Mouse (Mus musculus) CH12.LX (cell line): ENCODE data around the gene Impad1. TPM values are rescaled to one million over a fixed set of nuclear protein-coding genes. Genes with fewer than 3 reads are reported as not detected.

ENCODE experiments used
- DNase-seq: peaks from one replicate; pipeline ENCODE4 v3.0.0-alpha.2; 2013; ENCODE audit errors: extremely low read depth
- H3K27ac ChIP-seq: 2 replicates; pipeline ENCODE4 v1.5.1; 2012; ENCODE audit warnings: low read depth, mild to moderate bottlenecking, control low read depth, moderate library complexity; ENCODE audit not compliant: insufficient read depth
- H3K27me3 ChIP-seq: replicated peaks from 2 replicates; pipeline ENCODE3; 2012; ENCODE audit warnings: inconsistent platforms
- H3K36me3 ChIP-seq, 2 experiments: replicated peaks in 1 of 2; 2 replicates each; pipeline versions ENCODE3 to v1.6.1; 2012; ENCODE audit warnings: inconsistent platforms in 1 of 2, low read length in 1 of 2, mild to moderate bottlenecking in 1 of 2, mixed read lengths in 1 of 2, moderate library complexity in 1 of 2; ENCODE audit not compliant: control insufficient read depth in 1 of 2, insufficient read depth in 1 of 2
- H3K4me1 ChIP-seq, 2 experiments: 2 replicates each; pipeline ENCODE4 v1.6.1; 2012; ENCODE audit warnings: inconsistent platforms in 1 of 2, moderate library complexity in 1 of 2; ENCODE audit not compliant: insufficient read depth in 2 of 2, control insufficient read depth in 1 of 2
- H3K4me2 ChIP-seq: 2 replicates; pipeline ENCODE4 v1.6.1; 2012; ENCODE audit warnings: low read depth, mild to moderate bottlenecking, control low read depth; ENCODE audit not compliant: poor library complexity, insufficient read depth, severe bottlenecking
- H3K4me3 ChIP-seq, 3 experiments: fragments of 150-350 bp in 1 of 3; sonication (generic) in 1 of 3; replicated peaks in 1 of 3; 2 replicates each; pipeline versions ENCODE3 to v1.5.1; 2011 to 2012; ENCODE audit warnings: low read depth in 2 of 3, low read length in 2 of 3, mild to moderate bottlenecking in 2 of 3, moderate library complexity in 2 of 3, control low read depth in 1 of 3, improper control_type of control experiment in 1 of 3, inconsistent platforms in 1 of 3, mixed read lengths in 1 of 3; ENCODE audit not compliant: poor library complexity in 1 of 3
- H3K79me2 ChIP-seq: replicated peaks from 2 replicates; pipeline ENCODE4 v1.6.1; 2012; ENCODE audit warnings: mild to moderate bottlenecking, moderate library complexity; ENCODE audit not compliant: control insufficient read depth, poor library complexity, insufficient read depth, severe bottlenecking; ENCODE audit errors: extremely low read depth
- H3K9ac ChIP-seq: 2 replicates; pipeline ENCODE4 v1.6.1; 2012; ENCODE audit warnings: low read depth, mild to moderate bottlenecking, control low read depth, moderate library complexity; ENCODE audit not compliant: insufficient read depth
- H3K9me3 ChIP-seq: replicated peaks from 2 replicates; pipeline ENCODE3; 2012; ENCODE audit warnings: low read length, inconsistent platforms, mixed read lengths
- CHD2 ChIP-seq: IDR thresholded peaks from 2 replicates; pipeline ENCODE4 v1.6.1; 2011; ENCODE audit warnings: low read length, improper control_type of control experiment
- CTCF ChIP-seq, 2 experiments: IDR thresholded peaks in 1 of 2; conservative IDR thresholded peaks in 1 of 2; 2 replicates each; pipeline ENCODE4 v1.5.1; 2011 to 2012; ENCODE audit warnings: low read depth in 2 of 2, low read length in 2 of 2, improper control_type of control experiment in 1 of 2, inconsistent platforms in 1 of 2, mild to moderate bottlenecking in 1 of 2, moderate library complexity in 1 of 2
- EP300 ChIP-seq: IDR thresholded peaks from 2 replicates; pipeline ENCODE4 v1.6.1; 2011; ENCODE audit warnings: low read length, improper control_type of control experiment
- KAT2A ChIP-seq: IDR thresholded peaks from 2 replicates; pipeline ENCODE4 v1.6.1; 2012; ENCODE audit warnings: low read length, improper control_type of control experiment, inconsistent platforms; ENCODE audit not compliant: insufficient replicate concordance
- MEF2A ChIP-seq: IDR thresholded peaks from 2 replicates; pipeline ENCODE4 v1.6.1; 2014; ENCODE audit warnings: low read depth, mild to moderate bottlenecking, inconsistent platforms, low read length, improper control_type of control experiment, borderline replicate concordance
- MXI1 ChIP-seq: IDR thresholded peaks from 2 replicates; pipeline ENCODE4 v1.6.1; 2011; ENCODE audit warnings: mild to moderate bottlenecking, low read depth, low read length, improper control_type of control experiment
- MYC ChIP-seq: IDR thresholded peaks from 2 replicates; pipeline ENCODE4 v1.6.1; 2011; ENCODE audit warnings: low read depth, mild to moderate bottlenecking, improper control_type of control experiment, low read length
- NELFE ChIP-seq: IDR thresholded peaks from 2 replicates; pipeline ENCODE4 v1.6.1; 2011; ENCODE audit warnings: low read depth, low read length, improper control_type of control experiment
- POLR2A ChIP-seq: IDR thresholded peaks from 2 replicates; pipeline ENCODE4 v1.6.1; 2011; ENCODE audit warnings: low read depth, mild to moderate bottlenecking, improper control_type of control experiment, low read length
- RAD21 ChIP-seq: IDR thresholded peaks from 2 replicates; pipeline ENCODE4 v1.6.1; 2011; ENCODE audit warnings: low read depth, mild to moderate bottlenecking, low read length, improper control_type of control experiment, moderate library complexity
- SMC3 ChIP-seq: IDR thresholded peaks from 2 replicates; pipeline ENCODE4 v1.6.1; 2011; ENCODE audit warnings: low read depth, low read length, improper control_type of control experiment
- TBP ChIP-seq: conservative IDR thresholded peaks from 2 replicates; pipeline ENCODE4 v1.6.1; 2011; ENCODE audit warnings: low read depth, low read length, improper control_type of control experiment
- ZC3H11A ChIP-seq: IDR thresholded peaks from 2 replicates; pipeline ENCODE4 v1.6.1; 2012; ENCODE audit warnings: low read depth, mild to moderate bottlenecking, inconsistent platforms, low read length, improper control_type of control experiment
- ZMIZ1 ChIP-seq: IDR thresholded peaks from 2 replicates; pipeline ENCODE4 v1.6.1; 2012; ENCODE audit warnings: low read depth, mild to moderate bottlenecking, inconsistent platforms, low read length, improper control_type of control experiment
- dilution Hi-C: fragments of 300-500 bp; cut with MboI; formaldehyde crosslinking; loops from 2 replicates; pipeline ENCODE4 v1.14.3; 2020; ENCODE audit warnings: low sequenced_read_pairs; ENCODE audit not compliant: extremely low pct_unique_long_range_greater_than_20kb, extremely low pct_ligation_motif_present
- in situ Hi-C: fragments of 300-500 bp; cut with MboI; formaldehyde crosslinking; loops from 3 replicates; pipeline ENCODE4 v1.14.3; 2019; ENCODE audit warnings: low sequenced_read_pairs, low pct_ligation_motif_present, low pct_unique_long_range_greater_than_20kb, mixed read lengths
- polyA plus RNA-seq: library from polyadenylated mRNA; unstranded; fragments of >175 nt; gene quantifications from 2 replicates; pipeline ENCODE4 v1.2.1, GENCODE M21; 2012; ENCODE audit warnings: low read depth; ENCODE audit not compliant: insufficient read length
- total RNA-seq, 2 experiments: library from RNA; depleted of rRNA; stranded (reverse); fragments of 300-350 nt in 1 of 2; fragments of >200 nt in 1 of 2; gene quantifications; 2 replicates each; pipeline ENCODE4 v1.2.3; 2012 to 2014

Impad1 gene
- total and polyA plus RNA-seq, 3 experiments = 16.3 to 38.4 (median 19.3) TPM

DNA sequence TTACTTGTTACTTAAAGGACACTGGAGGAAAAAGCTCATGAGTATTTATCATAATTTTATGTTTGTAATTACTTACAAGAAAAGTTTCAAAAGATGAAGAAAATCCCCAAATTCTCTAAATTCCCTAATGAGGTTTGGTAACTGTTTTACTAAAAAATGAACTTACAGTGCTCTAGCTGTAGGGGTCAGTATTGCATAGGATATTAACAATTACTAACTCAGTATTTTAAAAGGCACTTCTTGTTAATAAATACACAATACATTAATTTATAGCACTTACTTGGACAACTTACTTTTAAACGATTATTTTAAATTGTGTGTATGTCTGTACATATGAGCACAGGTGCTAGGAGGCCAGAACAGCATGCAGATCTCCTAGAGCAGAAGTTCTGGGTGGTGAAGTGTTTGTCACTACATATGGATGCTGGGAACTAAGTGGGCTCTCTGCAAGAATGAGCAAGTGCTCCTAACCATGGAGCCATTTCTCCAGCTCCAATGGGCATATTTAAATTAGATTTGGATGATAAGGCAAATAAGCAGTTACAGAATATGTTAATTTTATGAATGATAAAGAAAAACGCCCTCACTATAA is 21.5 kb downstream of the Impad1 start:
- TF ChIP-seq ZMIZ1 (no peak), POLR2A (no peak), MEF2A (no peak), RAD21 (peak; percentile 73), CTCF (conservative IDR thresholded peaks at IDR 0.05 in 1 of 2, IDR thresholded peaks at IDR 0.05 in 1 of 2; ENCODE audit: low read depth in 2 of 2, low read length in 2 of 2) (peak; percentile 7 to 53; a peak in 2 of 4 replicates)
- TF ChIP-seq, all 38 proteins: peak for 2
- H3K9ac ChIP-seq = no peak overlapping the region
- no peaks in the 10 kb centered on the region for H3K27me3 ChIP-seq
- peaks cover 1% of the 10 kb centered on the region; the same call in 1 of the 2 replicates for H3K79me2 ChIP-seq
- in situ Hi-C loops (no loop called here), dilution Hi-C loops (no loop called here)
- no peak overlapping the region for H3K27ac ChIP-seq
- no peak overlapping the region for H3K4me3 ChIP-seq
- H3K4me1 ChIP-seq = peaks cover 0 to 17% of the 10 kb centered on the region in 2 experiments; a peak in 2 of 4 replicates
- no peak overlapping the region for H3K4me2 ChIP-seq
- no peaks in the 10 kb centered on the region for H3K9me3 ChIP-seq
- DNase-seq = peak; percentile 10
- H3K36me3 ChIP-seq = peaks cover 32 to 74% of the 10 kb centered on the region in 2 experiments

DNA sequence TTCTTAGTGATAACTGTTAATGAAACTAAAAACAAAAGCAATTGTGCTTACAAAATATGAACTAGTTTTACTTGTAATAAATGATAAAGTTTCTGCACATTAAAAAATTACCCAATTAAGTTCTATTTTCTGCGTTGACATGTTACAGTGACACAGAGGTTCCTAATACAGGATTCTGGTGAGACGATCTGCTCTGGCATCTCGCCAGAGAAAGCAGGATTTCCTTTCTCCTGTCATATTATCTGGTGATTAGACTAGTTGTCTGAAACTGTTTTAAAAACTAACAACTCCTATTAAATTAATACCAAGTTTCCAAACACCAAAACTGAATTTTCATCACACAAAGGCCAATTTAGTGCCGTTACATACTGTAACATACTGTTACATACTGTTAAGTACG is 27.3 kb downstream of the Impad1 start:
- H3K4me3 ChIP-seq = no peak overlapping the region
- H3K79me2 ChIP-seq = no peaks in the 10 kb centered on the region; the same call in 1 of the 2 replicates
- no peaks in the 10 kb centered on the region for H3K4me1 ChIP-seq
- dilution Hi-C loops (no loop called here), in situ Hi-C loops (no loop called here)
- no peaks in the 10 kb centered on the region for H3K9me3 ChIP-seq
- no peaks in the 10 kb centered on the region for H3K27me3 ChIP-seq
- no peak overlapping the region for H3K27ac ChIP-seq
- no peak overlapping the region for H3K9ac ChIP-seq
- H3K36me3 ChIP-seq = peaks cover 14 to 52% of the 10 kb centered on the region in 2 experiments
- TF ChIP-seq EP300 = no peak
- no peak for TF ChIP-seq MXI1
- TF ChIP-seq KAT2A = no peak
- no peak for TF ChIP-seq NELFE
- no peak for TF ChIP-seq TBP
- TF ChIP-seq CHD2 = no peak
- no peak for TF ChIP-seq ZC3H11A
- TF ChIP-seq MEF2A = no peak
- TF ChIP-seq MYC = no peak
- DNase-seq = no peak
- no peak overlapping the region for H3K4me2 ChIP-seq

DNA sequence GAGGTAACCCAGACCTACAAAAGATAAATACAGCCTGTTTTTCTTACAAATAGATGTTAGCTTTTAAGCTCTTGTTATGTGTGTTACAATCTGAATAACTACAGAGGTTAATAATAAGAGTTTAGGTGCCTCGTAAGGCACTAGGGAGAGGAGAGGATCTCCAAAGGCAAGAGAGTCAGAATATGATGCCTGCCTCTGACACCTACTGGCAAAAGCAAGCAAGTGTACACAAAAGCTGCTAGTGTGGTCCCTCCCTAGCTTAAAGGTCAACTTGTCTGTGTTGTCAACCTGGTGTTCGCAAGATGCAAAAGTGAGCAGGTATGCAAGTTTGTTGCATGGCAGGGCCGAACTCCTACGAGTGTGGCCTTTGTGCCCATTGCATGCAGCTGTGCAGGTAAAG is 34.8 kb downstream of the Impad1 start:
- H3K27ac ChIP-seq = no peak overlapping the region
- peaks cover 0 to 5% of the 10 kb centered on the region in 2 experiments for H3K36me3 ChIP-seq
- in situ Hi-C loops = no loop called here
- H3K79me2 ChIP-seq = no peaks in the 10 kb centered on the region
- H3K9me3 ChIP-seq = no peaks in the 10 kb centered on the region
- no peaks in the 10 kb centered on the region for H3K4me1 ChIP-seq
- dilution Hi-C loops = no loop called here
- DNase-seq = peak; percentile 4
- no peak overlapping the region for H3K4me3 ChIP-seq
- H3K4me2 ChIP-seq = no peak overlapping the region
- no peaks in the 10 kb centered on the region for H3K27me3 ChIP-seq
- peak; percentile 36 for TF ChIP-seq RAD21
- TF ChIP-seq MYC = no peak
- TF ChIP-seq CTCF (conservative IDR thresholded peaks at IDR 0.05 in 1 of 2, IDR thresholded peaks at IDR 0.05 in 1 of 2; ENCODE audit: low read depth in 2 of 2, low read length in 2 of 2) = peak in 1 of 2 experiments; percentile 43; a peak in 2 of 4 replicates
- peak; percentile 30 for TF ChIP-seq SMC3
- H3K9ac ChIP-seq = no peak overlapping the region
